Mouse (Mus musculus): ENCODE measurements around the gene Stam. TPM values are rescaled to one million over a fixed set of nuclear protein-coding genes. Genes with fewer than 3 reads are reported as not detected.

The Stam gene
- polyA plus RNA-seq, 2 experiments from 2014 or later: 10.6 to 15.6 TPM

DNA sequence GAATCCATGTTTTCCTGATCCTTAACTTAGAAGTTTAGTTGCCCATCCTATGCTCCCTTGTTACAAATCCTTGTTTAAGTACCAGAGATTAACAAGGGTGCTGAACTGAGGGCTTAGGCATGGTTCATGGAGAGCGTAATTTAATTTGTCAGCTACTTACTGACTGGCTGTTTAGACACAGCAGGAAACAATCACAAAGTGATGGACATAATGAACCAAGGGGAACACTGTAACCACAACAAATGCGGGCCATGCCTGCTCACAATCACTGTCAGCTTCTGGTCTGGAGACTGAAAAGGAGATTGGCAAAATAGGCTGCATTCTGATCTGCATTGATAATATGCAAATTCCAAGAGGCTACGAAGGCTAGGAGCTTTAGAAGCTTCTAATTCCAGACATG, 53.7 kb downstream of the Stam start:
- ATAC-seq: no peak

DNA sequence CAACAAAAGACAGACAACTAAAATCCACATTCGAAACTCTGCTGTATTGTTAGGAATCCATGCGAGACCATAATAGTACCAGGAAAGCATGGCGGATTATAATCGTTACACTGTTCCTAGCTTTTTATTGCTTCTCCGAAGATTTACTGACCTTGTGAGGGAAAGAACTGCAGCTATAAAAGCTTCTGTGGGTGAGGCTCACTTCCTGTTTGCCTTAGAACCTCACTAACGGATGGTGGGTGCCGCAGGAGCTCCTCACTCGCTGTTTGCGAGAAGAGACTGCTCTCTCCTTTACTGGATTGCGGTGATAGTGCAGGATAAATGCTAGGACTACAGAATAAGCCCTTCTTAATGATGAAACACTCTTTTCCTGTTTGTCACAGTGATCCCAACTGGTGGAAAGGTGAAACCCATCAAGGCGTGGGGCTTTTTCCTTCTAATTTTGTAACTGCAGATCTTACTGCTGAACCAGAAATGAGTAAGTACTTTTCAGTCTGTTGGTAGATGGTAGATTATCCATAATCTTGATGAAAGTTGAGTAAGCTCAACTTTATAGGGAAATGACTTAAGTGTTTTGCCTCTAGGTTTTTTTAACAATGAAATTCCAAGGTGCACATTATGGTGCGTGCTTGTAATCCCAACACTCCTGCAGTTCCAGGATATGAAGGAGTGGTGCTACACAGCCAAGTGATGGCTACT, 56.9 kb downstream of the Stam start:
- peak; percentile 78 for ATAC-seq

DNA sequence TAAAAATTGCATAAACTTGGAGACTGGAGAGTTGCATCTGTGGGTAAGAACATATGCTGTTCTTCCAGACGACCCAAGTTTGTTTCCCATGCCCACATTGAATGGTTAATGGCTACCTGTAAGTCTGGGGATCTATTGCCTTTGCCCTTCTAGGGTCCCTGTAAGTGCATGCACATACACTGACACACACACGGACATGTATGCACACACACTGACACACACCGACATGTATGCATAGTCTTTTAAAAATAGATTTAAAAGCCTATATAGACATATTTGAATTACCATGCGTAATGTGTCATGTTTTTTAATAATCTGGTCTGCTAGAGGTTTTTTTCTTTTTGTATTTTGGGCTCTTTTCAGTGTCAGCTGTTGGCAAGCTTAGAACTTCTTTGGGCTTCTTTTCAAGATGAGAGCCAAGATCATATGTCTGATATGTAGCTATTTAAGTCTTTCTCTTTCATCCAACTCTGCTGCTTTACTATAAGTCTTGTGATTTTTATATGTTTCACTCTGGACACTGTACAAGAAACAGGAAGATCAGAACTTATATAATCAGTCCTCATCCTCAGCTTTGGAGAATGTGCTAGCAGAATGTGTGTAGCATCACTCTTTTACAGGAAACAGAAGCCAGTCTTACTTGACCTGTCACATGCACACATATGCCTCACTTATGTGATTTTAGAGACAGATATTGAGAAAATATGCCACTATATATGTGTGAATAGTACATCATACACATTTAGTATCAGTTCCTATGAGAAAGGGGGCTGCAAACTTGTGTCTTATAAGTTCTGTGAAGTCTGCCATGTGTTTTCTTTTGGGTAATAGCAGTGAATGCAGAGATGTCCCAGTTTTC, 58.8 kb downstream of the Stam start:
- ATAC-seq: no peak

DNA sequence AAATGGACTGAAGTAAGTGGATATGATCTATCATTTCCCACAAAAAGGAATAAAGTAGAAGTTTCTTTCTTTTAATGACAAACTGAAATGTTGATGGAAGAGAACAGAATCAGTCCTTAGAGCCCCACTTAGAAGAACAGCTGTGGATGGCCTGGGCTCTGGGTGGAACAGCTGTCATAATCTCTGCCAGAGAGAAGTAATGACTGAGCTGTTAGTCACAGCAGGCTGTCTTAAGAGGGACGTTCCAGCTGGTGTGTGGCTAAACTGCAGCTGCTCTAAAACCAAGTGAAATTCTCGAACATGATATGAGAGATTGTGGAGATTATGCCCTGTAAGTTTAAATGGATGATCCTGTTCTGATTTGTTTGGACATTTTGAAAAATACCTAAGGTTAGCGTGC, 63.0 kb downstream of the Stam start:
- no peak for ATAC-seq

DNA sequence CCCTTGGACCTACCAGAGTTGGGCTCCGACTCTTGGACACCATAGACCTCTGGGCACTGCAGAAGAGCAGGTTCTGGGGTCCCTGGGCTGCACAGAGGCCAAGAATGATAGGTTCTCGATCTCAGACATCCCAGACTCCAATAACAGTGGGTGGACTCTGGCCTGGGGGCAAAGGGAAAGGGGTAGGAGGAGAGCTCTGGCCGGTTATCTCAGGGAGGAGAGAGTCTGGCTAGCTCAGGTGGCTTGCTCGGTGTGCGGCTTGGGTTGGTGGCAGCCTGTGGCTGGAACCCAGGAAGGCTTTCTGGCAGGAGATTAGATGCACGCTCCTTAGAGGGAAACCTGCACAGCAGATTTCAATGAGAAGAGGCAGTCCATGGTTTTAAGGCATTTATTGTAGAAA, 65.7 kb downstream of the Stam start:
- no peak for ATAC-seq

DNA sequence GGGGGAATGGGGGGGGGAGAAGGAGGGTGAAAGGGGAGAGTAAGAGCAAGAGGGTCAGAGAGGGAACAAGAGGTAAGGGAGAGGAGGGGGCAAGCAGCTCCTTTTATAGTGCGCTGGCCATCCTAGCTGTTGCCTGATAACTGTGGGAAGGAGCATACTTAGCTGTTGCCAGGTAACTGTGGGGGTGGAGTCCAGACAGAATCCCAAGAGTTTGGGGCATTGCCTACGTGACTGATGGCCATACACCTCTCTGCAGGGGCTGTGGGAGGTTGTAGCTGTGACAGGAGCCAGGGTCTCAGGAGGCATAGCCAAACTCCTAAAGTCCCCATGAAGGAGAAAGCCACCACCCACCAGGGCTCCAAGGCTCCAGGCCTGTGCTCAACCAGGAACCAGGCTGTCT, 66.1 kb downstream of the Stam start:
- ATAC-seq: no peak

DNA sequence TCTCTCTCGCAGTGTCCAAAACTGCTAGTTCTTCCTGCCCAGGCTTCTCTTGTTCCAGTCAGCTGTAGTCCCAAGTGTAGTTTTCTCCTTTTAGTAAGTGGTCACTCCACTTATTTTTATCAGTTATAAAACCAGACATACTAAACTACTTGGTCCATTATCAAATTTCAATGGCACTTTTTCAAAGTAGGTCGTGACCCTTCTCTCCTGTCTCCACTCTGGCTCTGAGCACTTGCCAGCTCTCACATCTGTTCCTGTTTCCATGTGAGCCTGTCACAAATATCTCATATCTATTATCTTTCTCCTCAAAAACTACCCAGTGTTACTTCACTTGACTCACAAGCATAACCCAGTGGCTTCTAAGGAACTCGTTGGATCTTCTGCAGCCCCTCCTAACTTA, 71.4 kb downstream of the Stam start:
- no peak for ATAC-seq

DNA sequence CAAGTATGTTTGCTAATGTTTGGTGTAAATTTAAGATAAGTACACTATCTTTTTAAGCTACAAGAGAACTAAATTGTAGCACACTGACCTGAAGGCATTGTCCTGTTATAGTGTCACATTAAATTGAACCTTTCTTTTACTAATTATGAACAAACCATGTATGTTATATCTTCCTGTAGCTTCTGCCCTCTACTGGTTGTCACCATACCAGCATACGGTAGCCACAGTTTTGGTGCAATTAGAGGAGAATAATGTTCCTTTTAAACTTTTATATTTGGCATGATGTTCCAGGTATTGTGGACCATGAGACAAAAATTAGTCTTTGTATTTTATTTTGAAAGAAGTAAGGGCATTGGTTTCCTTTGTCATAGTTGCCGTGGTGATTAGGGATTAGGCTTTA, 73.0 kb downstream of the Stam start:
- no peak for ATAC-seq

DNA sequence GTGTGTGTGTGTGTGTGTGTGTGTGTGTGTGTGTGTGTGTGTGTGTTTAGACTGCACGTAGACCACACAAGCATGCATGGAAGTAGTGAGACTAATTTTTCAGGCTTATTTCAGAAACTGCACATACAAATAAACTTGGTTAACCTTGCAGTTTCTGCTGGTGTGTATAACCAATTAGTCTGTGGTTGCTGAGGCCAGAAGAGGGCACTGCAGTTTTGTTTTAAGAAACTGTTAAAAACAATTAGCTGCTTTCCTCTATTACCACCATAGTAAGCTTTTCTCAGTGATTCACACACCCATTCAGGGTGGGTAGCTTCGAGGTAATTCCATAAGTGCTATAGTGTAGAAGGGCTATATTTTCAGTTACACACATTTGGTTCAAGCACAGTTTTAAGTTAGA, 76.9 kb downstream of the Stam start:
- no peak for ATAC-seq

DNA sequence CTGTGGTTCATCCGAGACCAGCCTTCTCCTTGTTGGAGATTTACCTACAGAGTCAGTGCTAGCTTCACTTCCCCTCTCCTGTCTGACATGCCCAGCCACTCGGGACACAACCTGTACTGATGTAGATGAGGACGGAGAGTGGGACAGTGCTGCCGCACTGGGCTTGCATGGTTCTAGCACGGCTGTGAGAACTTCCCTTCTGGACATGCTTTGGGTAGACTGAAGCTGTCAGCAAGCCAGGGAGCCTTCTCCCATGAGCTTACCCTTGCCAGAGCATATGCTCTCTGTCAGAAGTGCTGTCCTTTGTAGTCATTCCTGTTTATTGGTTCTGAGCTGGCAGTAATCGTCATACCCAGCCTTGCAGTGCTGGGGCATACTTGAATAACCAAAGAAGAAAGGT, 78.0 kb downstream of the Stam start:
- ATAC-seq: no peak

DNA sequence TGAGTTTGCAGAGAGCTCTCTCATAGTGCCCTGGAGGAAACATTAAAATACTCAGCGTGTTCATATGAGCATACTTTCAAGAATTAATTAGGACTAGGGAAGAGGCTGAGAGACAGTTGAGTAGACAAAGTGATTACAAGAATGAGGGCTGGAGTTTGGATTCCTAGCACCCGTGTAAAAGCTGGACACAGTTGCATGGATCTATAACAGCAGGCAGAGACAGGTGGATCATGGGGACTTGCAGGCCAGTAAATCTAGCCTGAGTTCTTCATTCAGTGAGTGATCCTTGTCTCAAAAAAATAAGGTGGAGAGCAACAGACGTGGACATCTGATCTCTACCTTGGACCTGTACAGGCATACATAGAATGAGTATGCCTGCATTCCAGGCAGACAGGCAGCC, 85.1 kb downstream of the Stam start:
- no peak for ATAC-seq

DNA sequence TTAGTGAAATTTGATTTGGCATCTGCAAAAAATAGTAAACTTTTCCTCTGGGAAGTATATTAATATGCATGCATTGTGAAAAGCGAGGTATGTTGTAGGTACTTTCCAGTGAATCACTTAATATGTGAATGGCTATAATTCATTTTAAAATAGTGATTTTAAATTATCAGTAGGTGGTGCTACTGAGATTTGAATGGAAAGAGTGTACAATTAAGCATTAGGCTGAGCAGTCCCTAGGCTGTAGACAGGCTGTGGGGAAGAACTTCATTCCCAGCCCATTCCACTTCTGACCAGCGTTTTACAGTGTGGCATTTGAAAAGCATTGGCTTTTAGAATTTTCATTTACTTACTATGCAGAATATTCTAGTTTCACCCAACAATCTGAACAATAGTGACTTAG, 85.9 kb downstream of the Stam start:
- no peak for ATAC-seq

DNA sequence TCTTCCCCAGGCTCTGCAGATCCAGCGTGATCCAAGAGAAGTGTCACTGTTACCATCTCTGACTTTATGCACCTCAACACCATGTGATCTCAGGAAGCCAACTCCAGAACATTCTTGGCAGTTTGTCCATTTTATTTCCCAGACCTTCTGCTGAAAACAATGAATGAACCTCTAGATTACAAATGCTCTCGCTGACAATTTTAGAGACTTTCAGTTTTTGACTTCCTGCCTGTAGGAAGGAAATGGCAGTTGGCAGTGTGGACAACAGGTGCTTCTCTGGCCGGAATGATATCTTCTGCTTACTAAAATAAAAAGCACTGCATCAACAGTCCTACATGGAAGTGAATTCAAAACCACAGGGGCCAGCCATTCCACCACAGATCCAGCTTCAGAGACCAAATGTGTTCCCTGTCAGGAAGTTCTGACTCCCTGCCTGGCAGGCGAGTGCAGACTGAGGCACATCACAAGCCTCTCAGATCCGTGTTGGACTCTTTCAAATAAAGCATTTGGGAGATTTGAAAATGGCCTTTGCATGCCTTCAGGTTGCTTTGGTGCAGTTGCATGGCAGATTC, 90.6 kb downstream of the Stam start:
- ATAC-seq: no peak

DNA sequence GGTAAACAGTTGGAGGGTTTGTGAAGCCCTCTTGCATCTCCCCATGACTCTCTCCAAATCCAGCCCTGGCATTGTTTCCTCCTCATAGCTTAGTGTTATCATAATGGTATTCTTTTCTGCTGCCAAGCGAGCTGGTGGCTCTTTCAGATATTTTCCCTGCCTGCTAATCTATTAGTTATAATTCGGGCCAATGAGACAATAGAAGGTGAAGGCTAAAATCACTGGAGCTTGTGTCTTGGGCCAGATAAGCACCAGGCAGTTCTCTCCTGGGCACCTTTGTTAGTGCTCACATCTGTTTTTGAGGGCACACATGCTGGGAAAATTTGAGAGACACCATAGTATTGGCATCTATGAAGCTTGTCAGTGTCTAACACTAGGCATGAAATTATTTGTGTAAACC, 91.2 kb downstream of the Stam start:
- ATAC-seq: no peak

DNA sequence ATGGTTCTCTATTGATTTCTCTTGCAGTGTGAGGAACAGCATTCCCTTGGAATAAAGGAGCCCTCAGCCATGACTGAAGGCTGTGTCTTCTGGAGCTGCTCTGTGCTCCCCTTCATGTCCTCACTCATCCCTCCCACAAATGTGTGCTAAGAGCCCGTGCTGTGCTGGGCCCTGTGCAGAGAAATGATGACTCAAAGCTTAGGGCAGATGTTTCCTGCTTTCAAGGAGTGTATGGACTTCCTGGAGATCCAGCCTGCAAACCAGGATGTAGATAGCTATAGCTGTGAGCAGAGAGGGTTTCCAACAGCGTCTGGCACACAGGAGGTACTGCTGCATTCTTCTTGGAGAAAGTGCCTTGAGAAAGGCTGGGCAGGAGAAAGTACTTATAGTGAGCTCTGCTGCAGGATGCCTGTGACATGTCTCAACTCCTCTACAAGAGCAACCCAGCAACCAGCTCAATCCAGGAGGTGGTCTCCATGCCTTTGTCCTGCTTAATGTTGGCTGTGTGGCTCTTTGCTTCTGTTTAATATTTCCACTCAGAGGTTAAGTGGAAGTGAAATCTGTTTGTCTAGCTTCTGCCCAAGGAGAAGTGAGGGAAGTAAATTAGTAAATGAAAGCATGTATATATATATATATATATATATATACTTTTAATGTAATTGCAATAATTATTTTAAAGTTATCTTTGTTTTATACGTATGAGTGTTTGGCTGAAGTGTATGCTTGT, 91.9 kb downstream of the Stam start:
- ATAC-seq: no peak

DNA sequence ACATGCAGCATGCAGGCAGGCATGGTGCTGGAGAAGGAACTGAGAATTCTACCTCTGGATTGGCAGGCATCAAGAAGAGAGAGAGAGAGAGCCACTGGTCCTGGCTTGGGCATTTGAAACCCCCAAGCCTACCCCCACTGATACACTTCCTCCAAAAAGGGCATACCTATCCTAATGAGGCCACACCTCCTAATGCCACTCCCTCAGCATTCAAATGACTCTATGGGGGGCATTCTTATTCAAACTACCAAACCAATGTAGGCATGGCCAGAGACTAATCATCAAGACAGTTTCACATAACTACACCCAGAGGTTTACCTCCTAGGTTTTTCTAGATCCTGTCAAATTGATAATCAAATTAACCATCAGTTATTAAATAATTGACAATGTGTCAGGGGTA, 93.8 kb downstream of the Stam start:
- no peak for ATAC-seq

DNA sequence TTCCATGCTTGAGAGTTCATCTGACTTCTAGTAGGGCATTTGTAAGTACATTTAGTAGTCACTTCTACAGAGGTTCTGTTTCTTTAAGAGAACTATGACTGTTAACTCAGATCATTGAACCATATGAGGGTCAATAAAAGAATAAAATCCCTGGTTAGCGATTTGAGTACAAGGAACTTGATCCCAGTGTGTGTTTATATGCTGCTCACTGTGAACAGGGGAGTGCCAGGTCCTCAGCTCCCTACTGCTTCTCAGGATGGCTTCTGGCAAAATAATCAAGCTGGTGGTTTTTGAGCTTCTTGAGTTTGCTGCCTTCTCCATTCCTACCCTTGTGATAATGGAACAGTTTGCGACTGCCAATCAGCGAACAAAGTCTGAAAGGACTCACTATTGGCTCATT, 100.4 kb downstream of the Stam start, which contains the start of gene Tmem236:
Gene Tmem236 (plus strand): TSS at position 190 of the 400 bp plus-strand sequence.
- ATAC-seq: no peak

DNA sequence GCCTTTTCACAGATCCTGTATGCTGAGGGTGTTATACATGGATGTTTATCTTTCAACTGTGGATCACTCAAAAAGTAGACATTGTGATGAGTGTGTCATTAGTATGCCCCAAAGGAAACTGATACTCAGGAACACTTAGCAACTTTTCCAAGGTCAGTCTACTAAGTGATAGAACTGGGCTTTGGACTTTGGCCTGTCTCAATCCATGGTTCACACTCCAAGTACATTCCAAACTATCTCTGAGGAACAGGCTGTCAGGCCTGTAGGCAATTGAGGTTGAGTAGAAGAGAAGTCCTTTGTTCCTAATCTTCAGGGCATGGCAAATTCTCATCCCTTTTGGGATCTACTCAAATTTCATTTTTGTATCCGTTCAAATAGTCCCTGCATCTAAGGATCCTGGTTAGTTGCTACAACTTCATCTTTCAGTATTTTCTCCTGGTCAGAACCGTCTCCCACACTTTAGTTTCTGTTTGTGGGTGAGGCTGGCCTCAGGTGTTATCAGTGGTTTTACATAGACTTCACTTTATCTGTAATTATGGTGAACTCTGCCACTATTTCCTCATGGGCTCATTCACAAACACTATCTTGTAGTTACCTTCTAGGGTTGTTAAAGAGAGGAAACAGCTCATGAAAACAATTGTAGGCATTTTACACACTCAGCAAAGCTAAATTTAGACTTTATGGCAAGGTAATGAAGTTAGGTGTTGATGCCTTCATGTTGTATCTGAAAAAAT, 102.7 kb downstream of the Stam start:
- no peak for ATAC-seq

DNA sequence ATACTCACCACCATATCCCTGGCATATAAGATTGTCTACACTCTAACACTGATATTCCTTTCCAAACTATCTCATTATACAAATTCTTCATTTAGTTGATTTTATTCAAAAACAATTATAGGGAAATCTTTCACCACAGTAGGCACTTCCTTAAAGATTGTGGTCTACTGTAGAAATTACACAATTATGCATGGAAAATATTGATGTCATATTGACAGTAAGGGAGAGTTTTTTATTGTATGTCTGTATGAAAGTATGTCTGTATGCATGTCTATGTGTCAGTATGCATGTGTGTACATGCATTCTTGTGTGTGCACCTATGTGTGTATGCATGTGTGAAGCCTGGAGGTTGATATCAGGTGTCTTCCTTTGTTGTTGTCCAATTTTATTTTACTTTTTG, 110.5 kb downstream of the Stam start:
- ATAC-seq: no peak

DNA sequence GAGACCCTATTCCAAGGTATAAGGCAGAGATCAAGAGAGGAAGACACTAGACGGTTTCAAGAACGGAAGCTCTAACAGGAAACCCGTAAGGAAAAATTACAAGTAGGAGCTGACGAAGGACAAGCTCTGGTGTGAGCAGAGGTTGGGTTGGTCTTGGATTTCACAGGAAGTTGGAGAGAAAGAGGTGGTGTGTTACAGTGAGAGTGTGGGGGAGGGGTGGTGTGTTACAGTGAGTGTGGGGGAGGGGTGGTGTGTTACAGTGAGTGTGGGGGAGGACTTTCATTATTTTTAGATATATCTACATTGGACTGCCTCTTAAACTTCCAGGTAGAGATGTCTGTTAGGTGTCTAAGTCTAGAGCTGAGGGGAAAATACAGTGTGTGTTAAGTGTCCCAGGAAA, 116.8 kb downstream of the Stam start:
- ATAC-seq: no peak

DNA sequence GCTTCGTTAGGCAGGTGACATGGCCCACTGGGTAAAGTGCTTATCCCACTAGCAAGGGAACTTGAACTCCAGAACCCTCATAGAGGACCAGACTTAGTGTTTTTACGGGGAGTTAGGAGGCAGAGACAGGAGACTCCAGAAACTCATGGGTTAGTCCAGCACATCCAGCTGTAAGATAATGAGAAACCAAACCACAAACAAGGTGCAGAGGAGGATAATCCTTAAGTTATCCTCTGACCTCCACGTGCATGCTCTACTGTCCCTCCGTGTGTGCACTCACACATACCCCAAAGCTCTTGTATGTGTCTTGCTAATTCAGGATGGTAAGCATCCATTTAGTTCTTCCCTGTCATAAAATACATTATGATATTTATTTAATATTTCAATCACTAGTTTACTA, 117.7 kb downstream of the Stam start:
- ATAC-seq: no peak

DNA sequence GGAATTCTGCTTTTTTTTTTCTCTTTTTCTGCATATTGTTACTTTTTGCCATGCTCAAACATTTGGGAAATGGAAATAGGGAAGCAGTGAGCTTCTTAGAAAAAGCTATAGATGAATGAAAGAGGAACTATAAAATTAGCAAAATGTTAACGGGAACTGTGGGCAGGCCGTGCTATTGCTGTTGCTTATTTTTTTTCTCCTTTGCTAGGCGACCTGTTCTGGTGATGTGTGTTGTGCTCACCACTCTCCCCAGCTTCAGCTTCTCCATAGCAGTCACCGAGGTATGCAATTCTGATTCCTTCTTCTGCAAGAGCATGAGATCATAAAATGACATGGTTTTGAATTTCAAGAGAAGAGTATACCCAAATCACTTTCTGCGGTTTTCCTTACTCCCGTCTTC, 118.1 kb downstream of the Stam start:
- ATAC-seq: no peak

Data from activated CD4-positive, CD25-positive, alpha-beta regulatory T cell, adult 4 months (primary cell).